Mouse (Mus musculus): ENCODE results near the gene Fbxo34.

DNA sequence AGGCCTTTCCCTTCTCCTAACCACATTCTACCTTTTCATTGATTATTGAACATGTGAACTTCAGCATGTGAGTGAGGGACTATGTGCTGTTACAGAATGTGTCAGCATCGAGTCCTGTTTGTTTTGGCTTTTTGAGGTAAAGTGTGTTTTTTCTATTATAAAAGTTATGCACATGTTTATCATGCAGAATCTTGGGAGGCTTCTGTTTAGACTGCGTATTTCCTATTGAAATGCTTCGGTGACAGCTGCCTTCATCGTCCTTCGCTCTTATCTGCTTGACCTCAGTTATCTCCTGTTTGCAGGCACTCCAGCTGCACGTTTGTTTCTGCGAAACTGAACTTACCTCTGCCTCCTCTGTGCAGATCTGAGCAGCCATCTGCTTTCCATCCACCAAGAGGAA lies 72.1 kb downstream of the Fbxo34 start:
- TF ChIP-seq CTCF (IDR thresholded peaks at IDR 0.05; ENCODE audit: insufficient read depth, low read length), result no peak
- TF ChIP-seq POLR2A (IDR thresholded peaks at IDR 0.05; ENCODE audit: borderline replicate concordance, extremely low read depth, low read depth, low read length), result no peak

Data from lung, adult 2 months (tissue).